Mouse (Mus musculus) liver, embryonic 14.5 days (tissue): Measurements from ENCODE around the gene Nicn1. TPM values are rescaled to one million over a fixed set of nuclear protein-coding genes. Genes with fewer than 3 reads are reported as not detected.

Source experiments
- ATAC-seq: fragments of 200-750 bp; cut with Nextera tagmentation; 2 replicates; pipeline ENCODE4 v1.8.0; 2017; ENCODE audit warnings: moderate number of reproducible peaks, mild to moderate bottlenecking, moderate library complexity; ENCODE audit not compliant: insufficient read depth
- DNase-seq, 3 experiments: peaks; one replicate each; pipeline ENCODE4 v3.0.0-alpha.2; 2012 to 2013; ENCODE audit warnings: low read depth in 3 of 3, low spot score in 3 of 3
- H3K27ac ChIP-seq: fragments of 300-500 bp; sonication (generic); 2 replicates; pipeline ENCODE4 v1.5.1; 2014; ENCODE audit warnings: moderate library complexity, mild to moderate bottlenecking, control low read depth, inconsistent platforms
- H3K27me3 ChIP-seq: fragments of 300-500 bp; sonication (generic); 2 replicates; pipeline ENCODE4 v1.6.1; 2014; ENCODE audit warnings: mild to moderate bottlenecking, low read length, moderate library complexity; ENCODE audit not compliant: control insufficient read depth, insufficient read depth
- H3K36me3 ChIP-seq: fragments of 300-500 bp; sonication (generic); replicated peaks from 2 replicates; pipeline ENCODE4 v1.6.1; 2014; ENCODE audit warnings: low read depth; ENCODE audit not compliant: control insufficient read depth, insufficient read depth
- H3K4me1 ChIP-seq, 2 experiments: fragments of 200-500 bp in 1 of 2; fragments of 300-500 bp in 1 of 2; sonication (generic) in 1 of 2; replicated peaks; 2 replicates each; pipeline ENCODE4 v1.6.1; 2012 to 2014; ENCODE audit warnings: antibody characterized with exemption in 1 of 2, inconsistent platforms in 1 of 2, low read length in 1 of 2; ENCODE audit not compliant: control insufficient read depth in 2 of 2, insufficient read depth in 2 of 2
- H3K4me2 ChIP-seq: fragments of 300-500 bp; sonication (generic); 2 replicates; pipeline ENCODE4 v1.6.1; 2014; ENCODE audit warnings: low read depth, mild to moderate bottlenecking, control low read depth, moderate library complexity
- H3K4me3 ChIP-seq, 2 experiments: fragments of 200-500 bp in 1 of 2; fragments of 300-500 bp in 1 of 2; sonication (generic) in 1 of 2; 2 replicates each; pipeline ENCODE4 v1.5.1; 2012 to 2014; ENCODE audit warnings: low read depth in 2 of 2, low read length in 2 of 2, mild to moderate bottlenecking in 2 of 2, control low read depth in 1 of 2, inconsistent platforms in 1 of 2, moderate library complexity in 1 of 2; ENCODE audit not compliant: insufficient read depth in 1 of 2
- H3K9ac ChIP-seq: fragments of 300-500 bp; sonication (generic); replicated peaks from 2 replicates; pipeline ENCODE4 v1.6.1; 2014; ENCODE audit warnings: mild to moderate bottlenecking, control low read depth, moderate library complexity
- H3K9me3 ChIP-seq: fragments of 300-500 bp; sonication (generic); 2 replicates; pipeline ENCODE4 v1.6.1; 2016; ENCODE audit warnings: low read length, mixed read lengths; ENCODE audit not compliant: control insufficient read depth
- CTCF ChIP-seq: IDR thresholded peaks from 2 replicates; pipeline ENCODE4 v1.5.1; 2016; ENCODE audit warnings: antibody characterized with exemption, low read depth, control low read depth
- EP300 ChIP-seq: IDR thresholded peaks from 2 replicates; pipeline ENCODE4 v1.6.1; 2016; ENCODE audit warnings: antibody characterized with exemption, low read depth
- WGBS: fragments of 180-500 bp; shearing (Covaris S2); extraction: QIAGEN DNeasy Blood & Tissue Kit; methylation state at CpG from one replicate; pipeline ENCODE4 v1.1.7; 2014; ENCODE audit not compliant: insufficient replicate concordance; 5-methylcytosine and 5-hydroxymethylcytosine counted together
- polyA plus RNA-seq, 2 experiments: library from polyadenylated mRNA; depleted of rRNA in 1 of 2; stranded (reverse) in 1 of 2; unstranded in 1 of 2; fragments of >200 nt; fragmentation: Nextera tagmentation in 1 of 2; extraction: Ambion mirVana in 1 of 2; gene quantifications; 2 replicates each; pipeline versions ENCODE4 v1.2.1 to v1.2.3; 2012 to 2014

Nicn1 gene
- polyA plus RNA-seq, 2 experiments = 2.8 to 4.3 TPM

DNA sequence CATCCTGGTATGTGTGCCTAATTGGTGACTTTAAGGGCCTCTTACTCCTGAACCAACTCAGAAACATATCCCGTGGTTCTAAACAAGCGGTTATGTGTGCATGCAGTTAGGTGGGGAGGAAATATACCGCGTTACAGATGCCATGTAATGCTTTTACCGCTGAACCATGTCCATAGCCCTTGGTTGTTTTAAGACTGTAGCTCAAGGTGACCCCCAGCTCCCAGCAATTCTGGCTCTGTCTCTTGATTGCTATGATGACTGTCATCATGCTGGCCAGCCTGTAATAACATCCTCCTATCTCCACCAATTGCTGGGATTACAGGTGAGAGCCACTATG, 50.9 kb downstream of the Nicn1 start:
- Histone ChIP-seq H3K27me3 (no peaks in the 10 kb centered on the region), H3K27ac (peak overlapping the region; percentile 99), H3K4me1 (peaks cover 54 to 63% of the 10 kb centered on the region in 2 experiments), H3K9me3 (no peaks in the 10 kb centered on the region), H3K4me2 (peak overlapping the region; percentile 95), H3K9ac (peak overlapping the region; percentile 100), H3K4me3 (peak overlapping the region; percentile 70 to 84), H3K36me3 (peaks cover 39% of the 10 kb centered on the region)
- DNase-seq = no peak
- TF ChIP-seq CTCF (no peak), EP300 (no peak)
- ATAC-seq = no peak
- 35% methylated on average over 5 of the region's 5 CpGs for WGBS

DNA sequence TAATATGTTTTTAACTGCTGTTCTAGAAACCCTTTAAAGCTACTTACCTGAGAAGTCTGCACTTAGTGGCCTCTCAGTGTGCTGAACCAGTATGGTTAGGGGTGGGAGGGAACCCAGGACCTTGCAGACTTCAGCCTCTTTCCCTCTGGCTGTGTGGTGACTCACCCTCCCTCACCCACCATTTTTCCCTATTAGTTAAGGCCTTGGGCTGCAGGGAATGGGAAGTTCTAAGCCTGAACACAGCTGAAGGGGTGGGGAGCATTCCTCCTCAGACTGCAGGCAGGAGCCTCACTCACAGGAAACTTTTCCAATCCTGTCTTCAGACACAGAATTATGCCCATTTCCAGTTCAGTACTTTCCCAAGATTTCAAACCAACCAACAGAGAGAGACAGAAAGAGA, 51.6 kb downstream of the Nicn1 start:
- Histone ChIP-seq H3K27ac (peak overlapping the region; percentile 99), H3K9ac (peak overlapping the region; percentile 100), H3K4me3 (peak overlapping the region; percentile 6 to 84; a peak in 3 of 4 replicates), H3K27me3 (no peaks in the 10 kb centered on the region), H3K4me1 (peaks cover 56 to 67% of the 10 kb centered on the region in 2 experiments), H3K36me3 (peaks cover 32% of the 10 kb centered on the region), H3K4me2 (peak overlapping the region; percentile 95), H3K9me3 (no peaks in the 10 kb centered on the region)
- no peak for ATAC-seq
- TF ChIP-seq EP300 (no peak), CTCF (no peak)
- no peak for DNase-seq

DNA sequence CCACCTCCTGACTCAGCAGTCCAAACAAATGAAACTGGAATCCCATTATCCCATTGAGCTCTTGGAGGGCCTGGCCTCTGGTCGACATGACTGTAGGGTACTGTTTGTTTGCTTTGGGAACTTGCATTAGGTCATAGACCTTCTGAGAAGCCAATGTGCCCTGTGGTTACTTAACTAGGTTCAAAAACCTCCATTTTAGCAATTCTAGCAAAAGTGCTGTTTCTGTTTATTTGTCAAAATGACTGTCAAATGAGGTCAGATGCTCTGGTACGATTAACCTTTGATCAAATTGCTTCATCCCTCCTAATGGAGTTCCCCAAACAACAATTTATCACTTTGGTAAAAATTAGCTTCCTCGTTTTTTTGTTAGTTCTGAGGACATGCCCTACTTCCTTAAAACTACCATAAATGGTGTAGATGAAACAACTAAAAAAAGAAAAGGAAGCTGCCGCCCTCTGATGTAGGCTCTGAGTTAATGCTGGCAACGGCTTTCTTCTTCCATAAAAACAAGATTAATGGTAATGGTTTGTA, 52.1 kb downstream of the Nicn1 start:
- Histone ChIP-seq H3K4me3 (peak overlapping the region in 1 of 2 experiments; percentile 84; a peak in 2 of 4 replicates), H3K4me1 (peaks cover 56 to 71% of the 10 kb centered on the region in 2 experiments), H3K9ac (peak overlapping the region; percentile 100), H3K4me2 (peak overlapping the region; percentile 95), H3K27ac (peak overlapping the region; percentile 99), H3K36me3 (peaks cover 32% of the 10 kb centered on the region), H3K9me3 (no peaks in the 10 kb centered on the region), H3K27me3 (no peaks in the 10 kb centered on the region)
- DNase-seq = peak in 1 of 3 experiments; percentile 48
- WGBS = 10% methylated on average over 5 of the region's 5 CpGs
- ATAC-seq = no peak
- TF ChIP-seq EP300 = 0 out of 2 replicates have a peak, but pooled peaks have one; percentile 21
- no peak for TF ChIP-seq CTCF

DNA sequence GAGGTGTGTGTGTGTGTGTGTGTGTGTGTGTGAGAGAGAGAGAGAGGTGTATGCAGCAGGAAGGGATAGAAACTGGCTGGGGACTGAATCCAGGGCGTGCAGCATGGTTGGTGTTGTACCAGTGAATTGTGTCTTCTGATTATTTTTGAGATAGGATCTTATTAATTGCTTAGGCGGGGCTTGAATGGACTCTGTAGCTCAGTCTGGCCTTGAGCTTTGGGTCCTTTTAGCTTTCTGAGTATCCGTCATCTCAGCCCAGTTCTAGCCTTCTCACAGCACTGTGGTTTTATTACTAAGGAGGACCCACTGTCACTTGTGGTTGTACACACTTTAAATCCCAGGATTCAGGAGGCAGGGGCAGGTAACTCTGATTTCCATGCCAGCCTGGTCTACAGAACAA, 53.1 kb downstream of the Nicn1 start:
- peaks cover 47 to 63% of the 10 kb centered on the region in 2 experiments for H3K4me1 ChIP-seq
- TF ChIP-seq EP300 (no peak), CTCF (no peak)
- no peak overlapping the region for H3K4me3 ChIP-seq
- H3K27ac ChIP-seq = peak overlapping the region; percentile 99
- H3K9me3 ChIP-seq = no peaks in the 10 kb centered on the region
- H3K27me3 ChIP-seq = no peaks in the 10 kb centered on the region
- H3K4me2 ChIP-seq = peak overlapping the region; percentile 95
- peak in 1 of 3 experiments; percentile 41 for DNase-seq
- 31% methylated on average over 3 of the region's 3 CpGs for WGBS
- no peak for ATAC-seq
- peak overlapping the region; percentile 100 for H3K9ac ChIP-seq
- H3K36me3 ChIP-seq = peaks cover 24% of the 10 kb centered on the region

DNA sequence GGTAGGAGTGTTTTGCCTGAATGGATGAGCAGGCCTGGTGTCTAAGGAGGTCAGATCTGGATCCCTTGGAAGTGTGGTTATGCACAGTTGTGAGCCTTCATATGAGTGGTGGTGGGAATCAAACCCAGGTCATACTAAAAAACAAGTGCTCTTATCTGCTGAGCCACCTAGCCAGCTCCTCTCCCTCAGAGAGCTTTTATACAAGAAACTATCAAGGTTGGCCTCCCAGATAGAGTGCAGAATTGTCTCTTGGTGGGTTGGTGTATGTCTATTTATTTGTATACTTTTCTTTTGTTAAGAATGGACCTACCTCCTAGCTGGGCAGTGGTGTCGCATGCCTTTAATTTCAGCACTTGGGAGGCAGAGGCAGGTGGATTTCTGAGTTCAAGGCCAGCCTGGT, 53.6 kb downstream of the Nicn1 start:
- peak overlapping the region; percentile 4 for H3K9ac ChIP-seq
- H3K4me1 ChIP-seq = peaks cover 44 to 62% of the 10 kb centered on the region in 2 experiments
- H3K36me3 ChIP-seq = peaks cover 23% of the 10 kb centered on the region
- peak overlapping the region; percentile 99 for H3K27ac ChIP-seq
- peak in 2 of 3 experiments; percentile 61 to 68 for DNase-seq
- H3K27me3 ChIP-seq = no peaks in the 10 kb centered on the region
- H3K4me3 ChIP-seq = no peak overlapping the region
- no peaks in the 10 kb centered on the region for H3K9me3 ChIP-seq
- H3K4me2 ChIP-seq = peak overlapping the region; percentile 95
- WGBS = 37% methylated on average over 1 of the region's 1 CpGs
- no peak for ATAC-seq
- TF ChIP-seq EP300 = peak; percentile 59
- TF ChIP-seq CTCF = no peak
